Mouse (Mus musculus) ES-Bruce4 (cell line): ENCODE results near the gene Parva. TPM values are rescaled to one million over a fixed set of nuclear protein-coding genes. Genes with fewer than 3 reads are reported as not detected.

ENCODE experiments used
- H3K27ac ChIP-seq: 2 replicates; pipeline ENCODE4 v1.5.1; 2012; ENCODE audit warnings: low read length, inconsistent platforms; ENCODE audit not compliant: insufficient read depth
- H3K27me3 ChIP-seq: 2 replicates; pipeline ENCODE4 v1.6.1; 2012; ENCODE audit warnings: mild to moderate bottlenecking, low read length, inconsistent platforms; ENCODE audit not compliant: control insufficient read depth, poor library complexity, insufficient read depth, severe bottlenecking
- H3K36me3 ChIP-seq: 2 replicates; pipeline ENCODE4 v1.6.1; 2012; ENCODE audit warnings: inconsistent platforms, mild to moderate bottlenecking, low read length, moderate library complexity; ENCODE audit not compliant: control insufficient read depth, poor library complexity, insufficient read depth, severe bottlenecking
- H3K4me1 ChIP-seq: one replicate; pipeline ENCODE4 v1.8.1; 2011; ENCODE audit warnings: low read length; ENCODE audit not compliant: control insufficient read depth, insufficient read depth
- H3K4me3 ChIP-seq: 2 replicates; pipeline ENCODE4 v1.5.1; 2011; ENCODE audit warnings: low read depth, mild to moderate bottlenecking, low read length
- H3K9ac ChIP-seq: 2 replicates; pipeline ENCODE4 v1.6.1; 2012; ENCODE audit warnings: low read depth, mild to moderate bottlenecking, inconsistent platforms; ENCODE audit not compliant: poor library complexity, severe bottlenecking
- H3K9me3 ChIP-seq: replicated peaks from 2 replicates; pipeline ENCODE4 v1.6.1; 2012; ENCODE audit warnings: mild to moderate bottlenecking, low read length, inconsistent platforms; ENCODE audit not compliant: control insufficient read depth, poor library complexity, insufficient read depth, severe bottlenecking
- CTCF ChIP-seq: IDR thresholded peaks from one replicate; pipeline ENCODE4 v1.8.1; 2011; ENCODE audit warnings: low read depth, low read length
- EP300 ChIP-seq: IDR thresholded peaks from 2 replicates; pipeline ENCODE4 v1.6.1; 2011; ENCODE audit warnings: low read depth, low read length; ENCODE audit not compliant: insufficient read depth
- POLR2A ChIP-seq: IDR thresholded peaks from one replicate; pipeline ENCODE4 v1.8.1; 2011; ENCODE audit warnings: low read length; ENCODE audit not compliant: insufficient read depth
- polyA plus RNA-seq: library from polyadenylated mRNA; stranded (reverse); fragments of >200 nt; gene quantifications from 2 replicates; pipeline ENCODE4 v1.2.4, GENCODE M21; 2011; ENCODE audit warnings: low read depth; ENCODE audit not compliant: missing spikeins, insufficient read depth, insufficient read length

The Parva gene
- polyA plus RNA-seq, 1 experiment: 43.2 TPM

DNA sequence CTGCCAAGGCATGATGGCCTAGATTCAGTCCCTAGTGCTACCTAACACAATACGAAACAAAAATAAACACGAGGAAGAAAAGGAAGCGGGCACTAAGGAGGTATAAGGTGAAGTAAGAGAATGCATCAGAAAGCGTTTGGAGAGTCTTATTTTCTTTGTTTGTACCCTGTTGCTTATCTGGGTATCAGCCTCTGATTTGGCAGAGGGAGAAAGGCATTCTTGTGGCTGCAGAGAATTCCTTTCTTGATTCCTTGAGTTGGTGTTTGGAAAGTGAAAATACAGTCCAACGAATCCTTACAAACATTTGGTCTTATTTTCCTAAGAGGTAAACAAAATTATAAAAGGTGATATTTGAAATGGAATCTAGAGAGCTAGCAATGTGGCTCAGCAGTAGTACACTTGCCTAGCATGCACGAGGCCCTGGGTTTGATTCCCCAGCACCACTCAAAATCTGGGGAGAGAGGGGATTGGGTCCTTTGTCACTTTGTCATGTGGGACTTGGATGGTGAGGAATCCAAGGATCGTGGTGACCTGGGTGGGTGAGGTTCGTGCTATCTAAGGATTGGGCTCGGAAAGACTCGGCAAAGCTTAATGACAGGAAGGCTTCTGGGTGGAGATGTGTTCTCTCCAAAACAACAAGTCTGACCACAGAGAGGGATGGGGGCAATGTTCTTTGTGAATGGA lies 44.9 kb downstream of the Parva start:
- H3K27ac ChIP-seq: no peak overlapping the region
- TF ChIP-seq EP300 (no peak), POLR2A (no peak), CTCF (no peak)
- H3K36me3 ChIP-seq: no peaks in the 10 kb centered on the region
- no peaks in the 10 kb centered on the region for H3K4me1 ChIP-seq
- no peak overlapping the region for H3K4me3 ChIP-seq
- H3K9ac ChIP-seq: no peak overlapping the region
- no peaks in the 10 kb centered on the region for H3K9me3 ChIP-seq
- H3K27me3 ChIP-seq: no peaks in the 10 kb centered on the region

DNA sequence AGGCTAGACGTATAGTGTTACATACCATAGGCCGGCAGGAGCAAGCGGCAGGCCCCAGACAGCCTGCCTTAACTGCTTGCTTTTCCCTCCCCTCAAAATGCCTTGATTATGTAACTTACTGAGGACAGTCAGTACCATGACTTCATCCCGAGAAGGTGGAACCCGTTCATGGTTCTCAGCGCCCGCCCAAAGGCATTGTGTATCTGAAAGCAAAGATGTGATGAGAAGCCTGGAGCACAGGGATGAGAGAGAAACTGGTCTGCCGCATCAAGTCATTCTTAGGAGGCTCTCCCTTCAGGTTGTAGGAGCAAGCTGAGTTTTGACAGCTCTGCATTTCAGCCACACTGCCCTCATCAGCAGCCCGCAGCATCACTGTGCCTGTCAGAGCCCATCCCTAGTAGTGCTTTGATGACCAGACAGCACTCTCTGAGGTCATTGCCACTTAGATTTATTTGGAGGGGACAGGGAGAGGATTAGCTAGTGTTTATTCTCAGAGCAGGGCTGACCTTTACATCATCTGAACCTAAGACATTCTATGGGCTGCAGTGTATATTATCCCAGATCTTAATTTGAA lies 45.5 kb downstream of the Parva start:
- H3K4me1 ChIP-seq: no peaks in the 10 kb centered on the region
- no peaks in the 10 kb centered on the region for H3K36me3 ChIP-seq
- H3K9me3 ChIP-seq: no peaks in the 10 kb centered on the region
- TF ChIP-seq CTCF: no peak
- TF ChIP-seq POLR2A: no peak
- no peak for TF ChIP-seq EP300
- H3K27me3 ChIP-seq: no peaks in the 10 kb centered on the region
- H3K4me3 ChIP-seq: no peak overlapping the region
- no peak overlapping the region for H3K27ac ChIP-seq
- no peak overlapping the region for H3K9ac ChIP-seq

DNA sequence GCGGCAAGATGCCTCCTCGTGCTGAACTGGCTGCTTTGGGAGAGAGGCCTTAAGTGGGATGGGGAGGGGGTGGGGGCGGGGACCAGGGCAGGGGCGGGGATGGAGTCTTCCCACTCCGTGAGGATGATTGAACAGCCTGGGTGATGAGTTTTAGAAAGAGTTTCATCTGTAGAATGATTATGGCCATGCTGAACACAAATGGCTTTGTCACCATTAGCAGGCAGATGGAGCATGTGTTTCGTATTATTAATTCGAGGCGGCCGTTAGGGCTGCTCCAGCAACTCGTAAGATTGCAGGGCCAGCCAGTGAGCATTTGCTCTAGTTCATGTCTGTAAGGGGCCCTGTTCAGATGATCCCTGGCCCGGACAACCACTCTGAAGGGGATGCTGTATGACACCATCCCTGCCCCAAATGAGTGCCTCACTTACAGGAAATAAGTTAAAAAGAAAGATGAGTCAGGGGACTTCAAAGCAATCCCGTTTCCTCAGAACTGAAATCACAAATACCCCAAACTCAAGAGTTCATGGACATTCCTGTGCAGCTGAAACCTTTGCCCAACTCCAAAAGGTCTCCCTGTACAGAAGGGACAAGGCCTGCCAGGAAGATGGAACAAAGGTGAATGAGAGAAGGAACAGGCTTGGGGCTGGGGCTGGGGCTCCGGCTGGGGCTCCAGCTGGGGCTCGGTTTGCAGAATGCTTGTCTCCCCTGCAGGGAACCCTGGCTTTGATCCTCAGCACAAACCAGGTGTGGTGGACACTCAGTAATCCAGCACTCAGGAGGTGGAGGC lies 46.5 kb downstream of the Parva start:
- no peaks in the 10 kb centered on the region for H3K27me3 ChIP-seq
- no peaks in the 10 kb centered on the region for H3K9me3 ChIP-seq
- no peaks in the 10 kb centered on the region for H3K36me3 ChIP-seq
- TF ChIP-seq POLR2A (no peak), CTCF (no peak), EP300 (no peak)
- no peak overlapping the region for H3K4me3 ChIP-seq
- no peaks in the 10 kb centered on the region for H3K4me1 ChIP-seq
- no peak overlapping the region for H3K27ac ChIP-seq
- no peak overlapping the region for H3K9ac ChIP-seq

DNA sequence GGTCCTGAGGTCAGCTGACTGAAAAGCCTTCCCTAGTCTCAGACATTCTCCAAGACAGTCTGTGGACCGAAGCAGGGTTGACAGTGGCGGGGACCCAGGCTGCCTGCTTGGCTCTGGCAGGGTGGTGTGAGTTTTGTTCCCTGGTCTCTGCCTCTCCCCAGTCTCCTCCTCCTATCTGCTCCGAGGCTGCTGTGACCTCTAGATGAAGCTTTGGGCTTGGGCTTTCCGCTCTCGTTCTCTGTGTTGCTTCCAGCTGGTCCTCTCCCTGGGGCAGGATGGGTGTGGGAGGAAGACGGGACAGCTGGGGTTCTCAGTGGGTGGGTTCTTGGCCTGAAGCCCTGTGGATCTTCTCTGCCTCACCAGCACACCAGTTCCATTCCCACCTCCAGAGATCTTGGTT lies 51.8 kb downstream of the Parva start:
- Histone ChIP-seq H3K9me3 (no peaks in the 10 kb centered on the region), H3K4me1 (peaks cover 3% of the 10 kb centered on the region), H3K27me3 (no peaks in the 10 kb centered on the region), H3K36me3 (no peaks in the 10 kb centered on the region), H3K27ac (no peak overlapping the region), H3K9ac (no peak overlapping the region), H3K4me3 (no peak overlapping the region)
- TF ChIP-seq CTCF (no peak), EP300 (0 out of 2 replicates have a peak, but pooled peaks have one; percentile 11)

DNA sequence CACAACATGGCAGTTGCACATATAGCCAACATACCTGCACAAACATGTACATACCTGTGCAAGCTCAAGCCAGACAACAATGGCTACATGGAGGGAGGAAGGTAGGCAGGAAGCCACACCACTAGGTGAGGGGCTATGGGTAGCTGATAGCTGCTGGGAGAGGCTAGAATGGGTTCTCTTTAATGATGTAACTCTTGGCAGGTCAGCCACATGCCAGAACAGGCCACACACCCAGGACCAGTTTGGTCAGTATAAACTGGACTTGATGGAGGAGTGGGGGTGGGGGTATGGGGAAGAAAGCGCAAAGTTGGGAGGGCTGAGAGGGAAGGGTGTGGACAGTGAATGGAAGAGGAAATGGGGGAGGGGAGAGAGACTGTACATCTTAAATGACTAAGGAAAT lies 53.7 kb downstream of the Parva start:
- no peak overlapping the region for H3K9ac ChIP-seq
- H3K4me1 ChIP-seq: peaks cover 3% of the 10 kb centered on the region
- H3K9me3 ChIP-seq: 0 out of 2 replicates have a peak, but pooled peaks cover 2% of the 10 kb centered on the region
- H3K27me3 ChIP-seq: no peaks in the 10 kb centered on the region
- no peak overlapping the region for H3K4me3 ChIP-seq
- no peak overlapping the region for H3K27ac ChIP-seq
- H3K36me3 ChIP-seq: no peaks in the 10 kb centered on the region
- TF ChIP-seq EP300: no peak
- no peak for TF ChIP-seq CTCF
- no peak for TF ChIP-seq POLR2A

DNA sequence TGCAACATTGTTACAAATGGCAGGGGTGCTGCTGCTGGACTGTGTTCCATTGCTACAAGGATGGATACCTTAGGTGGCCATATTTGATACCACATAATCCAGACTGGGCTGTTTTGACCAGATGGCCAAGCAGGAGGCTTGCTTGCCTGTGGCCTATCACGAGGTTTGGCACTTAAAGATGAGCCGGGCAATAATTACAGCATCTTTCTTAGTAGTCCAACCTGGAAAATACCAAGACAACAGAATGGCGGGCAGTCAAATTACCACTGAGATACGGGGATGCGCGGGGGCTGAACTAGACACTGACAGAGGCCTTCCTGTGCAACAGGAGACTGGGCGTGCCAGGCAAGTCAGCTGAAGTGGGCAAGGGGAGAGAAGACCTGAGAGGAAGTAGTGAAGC lies 55.3 kb downstream of the Parva start:
- 0 out of 2 replicates have a peak, but pooled peaks cover 3% of the 10 kb centered on the region for H3K9me3 ChIP-seq
- H3K27me3 ChIP-seq: no peaks in the 10 kb centered on the region
- no peaks in the 10 kb centered on the region for H3K36me3 ChIP-seq
- TF ChIP-seq CTCF (no peak), EP300 (no peak), POLR2A (no peak)
- no peak overlapping the region for H3K4me3 ChIP-seq
- H3K4me1 ChIP-seq: peaks cover 3% of the 10 kb centered on the region
- H3K27ac ChIP-seq: no peak overlapping the region
- no peak overlapping the region for H3K9ac ChIP-seq
